Mouse (Mus musculus) right cerebral cortex, postnatal 10 days (tissue): Measurements from ENCODE around the gene Thsd4.

Experiments
- DNase-seq, 2 experiments: peaks; one replicate each; pipeline ENCODE4 v3.0.0; 2021; ENCODE audit warnings: low spot score in 2 of 2

The Thsd4 gene

GRCm38 (mm10) chr9:60521806-60522264, at the start of gene Thsd4:
Thsd4 (minus strand) TSS chr9:60522046.
- peak in 1 of 2 experiments; percentile 41 for DNase-seq

- no peak for DNase-seq
Observed at GRCm38 (mm10) chr9:60571041-60571440, 49.2 kb upstream of the Thsd4 start.

GRCm38 (mm10) chr9:60569366-60569765, 47.5 kb upstream of the Thsd4 start:
- peak; percentile 62 to 68 for DNase-seq

- DNase-seq = no peak
Observed at GRCm38 (mm10) chr9:60563809-60564208, 42.0 kb upstream of the Thsd4 start.

- no peak for DNase-seq
Observed at GRCm38 (mm10) chr9:60562443-60563371, 40.9 kb upstream of the Thsd4 start.

GRCm38 (mm10) chr9:60561641-60562289, 39.9 kb upstream of the Thsd4 start:
- peak; percentile 58 to 83 for DNase-seq

- DNase-seq = no peak
Observed at GRCm38 (mm10) chr9:60558507-60558906, 36.7 kb upstream of the Thsd4 start.

- DNase-seq = no peak
Observed at GRCm38 (mm10) chr9:60551238-60551637, 29.4 kb upstream of the Thsd4 start.

- DNase-seq = peak; percentile 42 to 60
Observed at GRCm38 (mm10) chr9:60548182-60548581, 26.3 kb upstream of the Thsd4 start.

GRCm38 (mm10) chr9:60546169-60546568, 24.3 kb upstream of the Thsd4 start:
- no peak for DNase-seq

GRCm38 (mm10) chr9:60545361-60546096, 23.7 kb upstream of the Thsd4 start:
- DNase-seq = no peak

GRCm38 (mm10) chr9:60543422-60544015, 21.7 kb upstream of the Thsd4 start:
- no peak for DNase-seq

GRCm38 (mm10) chr9:60530310-60530709, 8.5 kb upstream of the Thsd4 start:
- no peak for DNase-seq

- no peak for DNase-seq
Observed at GRCm38 (mm10) chr9:60529348-60530243, 7.8 kb upstream of the Thsd4 start.

GRCm38 (mm10) chr9:60528269-60528668, 6.4 kb upstream of the Thsd4 start:
- DNase-seq = no peak

GRCm38 (mm10) chr9:60527836-60528235, 6.0 kb upstream of the Thsd4 start:
- DNase-seq = no peak

GRCm38 (mm10) chr9:60527051-60527450, 5.2 kb upstream of the Thsd4 start:
- no peak for DNase-seq

GRCm38 (mm10) chr9:60526195-60526594, 4.3 kb upstream of the Thsd4 start:
- DNase-seq = no peak

GRCm38 (mm10) chr9:60521143-60521542, 703 bp downstream of the Thsd4 start:
- no peak for DNase-seq

- no peak for DNase-seq
Observed at GRCm38 (mm10) chr9:60519601-60520000, 2.2 kb downstream of the Thsd4 start.

- DNase-seq = no peak
Observed at GRCm38 (mm10) chr9:60518216-60518615, 3.6 kb downstream of the Thsd4 start.
